Mouse (Mus musculus) forebrain, embryonic 12.5 days (tissue): ENCODE results near the gene Rgl2. TPM values are rescaled to one million over a fixed set of nuclear protein-coding genes. Genes with fewer than 3 reads are reported as not detected.
"Not testable (repeated sequence)": the region's sequence is repeated elsewhere in the genome, so short reads cannot be mapped to it uniquely, and the experiment has no call there.

Experiments used
- ATAC-seq: fragments of 200-750 bp; cut with Nextera tagmentation; 2 replicates; pipeline ENCODE4 v1.8.0; 2017; ENCODE audit warnings: moderate TSS enrichment; ENCODE audit not compliant: low FRiP score
- H3K27ac ChIP-seq: fragments of 300-500 bp; sonication (generic); 2 replicates; pipeline ENCODE4 v1.5.1; 2016; ENCODE audit warnings: mild to moderate bottlenecking
- H3K27me3 ChIP-seq: fragments of 300-500 bp; sonication (generic); 2 replicates; pipeline ENCODE4 v1.6.1; 2016; ENCODE audit warnings: mild to moderate bottlenecking
- H3K36me3 ChIP-seq: fragments of 300-500 bp; sonication (generic); replicated peaks from 2 replicates; pipeline ENCODE4 v1.6.1; 2016; ENCODE audit warnings: mild to moderate bottlenecking
- H3K4me1 ChIP-seq: fragments of 300-500 bp; sonication (generic); 2 replicates; pipeline ENCODE4 v1.6.1; 2016
- H3K4me2 ChIP-seq: fragments of 300-500 bp; sonication (generic); 2 replicates; pipeline ENCODE4 v1.6.1; 2016; ENCODE audit warnings: mild to moderate bottlenecking, moderate library complexity
- H3K4me3 ChIP-seq: fragments of 300-500 bp; sonication (generic); replicated peaks from 2 replicates; pipeline ENCODE4 v1.5.1; 2016; ENCODE audit warnings: mild to moderate bottlenecking
- H3K9ac ChIP-seq: fragments of 300-500 bp; sonication (generic); 2 replicates; pipeline ENCODE4 v1.6.1; 2016; ENCODE audit warnings: mild to moderate bottlenecking
- H3K9me3 ChIP-seq: fragments of 300-500 bp; sonication (generic); 2 replicates; pipeline ENCODE4 v1.6.1; 2016
- WGBS: fragments of 180-500 bp; shearing (Covaris S2); methylation state at CpG from one replicate; pipeline ENCODE4 v1.1.7; 2016; 5-methylcytosine and 5-hydroxymethylcytosine counted together
- polyA plus RNA-seq: library from polyadenylated mRNA; unstranded; fragments of >200 nt; fragmentation: Nextera tagmentation; extraction: Ambion mirVana; gene quantifications from 2 replicates; pipeline ENCODE4 v1.2.1, GENCODE M21; 2016

The Rgl2 gene
- polyA plus RNA-seq, 1 experiment from 2014 or later: 55.9 TPM

DNA sequence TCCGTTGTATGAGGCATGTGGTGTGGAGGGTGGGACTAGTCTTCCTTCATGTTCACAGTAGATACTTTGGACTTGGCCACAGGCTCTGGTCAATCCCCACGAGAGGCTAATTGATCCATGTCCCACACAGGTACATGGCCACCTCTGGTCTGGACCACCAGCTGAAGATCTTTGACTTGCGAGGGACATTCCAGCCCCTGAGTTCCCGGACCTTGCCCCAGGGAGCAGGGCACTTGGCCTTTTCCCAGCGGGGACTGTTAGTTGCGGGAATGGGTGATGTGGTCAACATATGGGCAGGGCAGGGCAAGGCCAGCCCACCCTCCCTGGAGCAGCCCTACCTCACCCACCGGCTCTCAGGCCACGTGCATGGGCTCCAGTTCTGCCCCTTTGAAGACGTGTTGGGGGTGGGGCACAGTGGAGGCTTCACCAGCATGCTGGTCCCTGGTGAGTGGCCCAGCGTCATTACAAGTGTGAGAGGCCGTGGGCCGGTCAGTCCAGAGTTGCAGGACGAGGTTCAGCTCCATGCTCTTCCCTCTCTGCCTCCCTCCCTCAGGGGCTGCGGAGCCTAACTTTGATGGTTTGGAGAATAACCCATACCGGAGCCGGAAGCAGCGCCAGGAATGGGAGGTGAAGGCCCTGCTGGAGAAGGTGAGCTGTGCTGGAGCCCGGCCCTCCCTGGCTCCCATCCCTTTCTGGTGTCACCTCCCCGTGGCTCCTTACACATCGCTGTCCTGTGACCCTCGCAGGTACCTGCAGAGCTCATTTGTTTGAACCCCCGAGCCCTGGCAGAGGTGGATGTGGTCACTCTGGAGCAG, 19.0 kb downstream of the Rgl2 start:
- Histone ChIP-seq H3K4me2 (no peak overlapping the region), H3K9ac (no peak overlapping the region), H3K36me3 (peaks cover 77% of the 10 kb centered on the region), H3K27ac (no peak overlapping the region), H3K9me3 (no peaks in the 10 kb centered on the region), H3K27me3 (no peaks in the 10 kb centered on the region), H3K4me1 (peaks cover 44% of the 10 kb centered on the region), H3K4me3 (no peak overlapping the region)
- 91% methylated on average over 22 of the region's 22 CpGs for WGBS
- no peak for ATAC-seq

DNA sequence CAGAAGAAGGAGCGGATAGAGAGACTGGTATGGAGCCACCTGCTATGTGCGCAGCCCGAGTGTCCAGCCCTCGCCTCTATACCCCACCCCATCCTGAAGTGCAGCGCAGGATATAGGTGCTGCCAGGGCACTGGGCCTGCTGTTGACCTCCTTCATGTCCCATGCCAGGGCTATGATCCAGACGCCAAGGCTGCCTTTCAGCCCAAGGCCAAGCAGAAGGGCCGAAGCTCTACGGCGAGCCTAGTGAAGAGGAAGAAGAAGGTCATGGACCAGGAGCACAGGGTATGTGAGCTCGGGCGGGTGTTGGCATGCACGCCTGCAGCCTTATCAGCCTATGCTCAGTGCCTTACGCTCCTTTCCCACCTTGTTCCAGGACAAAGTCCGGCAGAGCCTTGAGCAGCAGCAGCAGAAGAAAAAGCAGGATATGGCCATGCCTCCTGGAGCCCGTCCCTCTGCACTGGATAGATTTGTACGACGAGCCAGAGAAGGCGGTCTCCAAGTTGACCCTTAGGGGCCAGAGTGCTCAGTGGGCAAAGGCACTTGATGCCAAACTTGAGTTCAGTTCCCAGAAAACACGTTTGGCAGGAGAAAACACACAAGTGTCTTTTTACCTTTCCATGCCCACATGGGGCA, 19.7 kb downstream of the Rgl2 start:
- Histone ChIP-seq H3K4me1 (peaks cover 51% of the 10 kb centered on the region), H3K4me3 (no peak overlapping the region), H3K9ac (no peak overlapping the region), H3K4me2 (no peak overlapping the region), H3K9me3 (no peaks in the 10 kb centered on the region), H3K36me3 (peaks cover 77% of the 10 kb centered on the region), H3K27me3 (no peaks in the 10 kb centered on the region), H3K27ac (no peak overlapping the region)
- ATAC-seq: no peak
- 90% methylated on average over 19 of the region's 19 CpGs for WGBS

DNA sequence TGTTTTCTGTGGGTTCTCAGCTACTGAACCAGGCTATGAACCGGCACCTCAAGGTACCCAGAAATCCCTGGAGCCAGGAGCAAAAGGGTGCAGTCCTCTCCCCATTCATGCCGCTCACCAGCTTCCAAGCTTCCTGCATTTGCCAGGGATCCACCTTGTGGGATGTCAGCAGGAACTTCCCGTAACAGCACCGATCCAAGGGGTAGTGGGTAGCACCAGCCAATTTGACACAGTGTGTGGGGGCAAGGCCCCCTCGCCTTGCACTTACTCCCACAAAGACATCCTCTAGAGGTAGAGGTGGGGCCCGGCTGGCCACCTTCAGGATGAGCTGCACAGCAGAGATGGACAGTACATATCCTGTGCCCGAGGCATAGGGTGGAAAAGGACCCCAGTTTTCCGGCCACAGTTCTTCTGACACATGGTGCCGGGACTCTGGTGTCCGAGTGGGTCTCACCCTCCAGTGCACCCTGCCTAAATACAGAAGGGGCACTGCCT, 20.8 kb downstream of the Rgl2 start:
- Histone ChIP-seq H3K4me2 (peak overlapping the region; percentile 77), H3K27ac (peak overlapping the region; percentile 8; the same call in 1 of the 2 replicates)

DNA sequence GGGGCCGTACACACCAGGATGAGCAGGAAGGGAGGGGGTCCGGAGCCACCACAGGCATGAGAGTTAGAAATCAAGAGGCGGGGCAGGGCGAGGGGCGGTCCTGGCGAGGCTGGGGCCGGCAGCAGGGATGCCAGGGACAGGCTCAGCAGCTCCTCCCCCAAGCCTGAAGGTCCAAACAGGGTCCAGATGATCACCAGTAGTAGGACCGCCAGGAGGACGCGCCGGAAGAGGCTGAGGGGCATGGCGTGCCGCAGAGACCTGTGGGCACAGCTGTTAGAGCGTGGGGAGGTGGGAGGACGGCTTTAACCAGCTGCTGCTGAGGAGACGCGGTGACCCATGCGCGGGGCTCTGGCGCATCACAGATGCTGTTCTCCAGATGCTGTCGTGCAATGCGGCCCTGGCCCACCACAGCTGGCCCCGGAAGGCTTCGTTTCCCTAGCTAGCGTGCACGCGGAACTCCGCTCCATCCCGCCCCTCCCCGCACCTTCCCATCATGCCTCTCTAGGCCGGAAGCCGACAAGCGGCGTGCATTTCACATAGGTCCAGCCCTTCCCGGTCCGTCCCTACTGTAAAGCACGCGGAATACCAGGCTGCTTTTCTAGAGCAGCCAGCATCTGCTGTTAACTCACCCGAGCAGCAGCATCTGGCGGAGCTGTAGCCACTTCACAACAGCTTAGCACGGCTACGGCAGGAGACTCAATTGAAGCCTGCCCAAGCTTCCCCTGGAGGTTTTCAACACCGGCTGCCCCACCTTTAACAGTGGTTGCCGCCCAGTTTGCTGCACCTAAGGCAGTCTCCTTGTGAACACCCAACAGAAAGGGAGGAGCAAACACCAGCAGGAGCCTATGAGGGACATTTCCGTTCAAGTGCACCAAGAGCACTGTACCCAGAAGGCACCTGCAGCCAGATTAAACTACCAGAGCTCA, 21.9 kb downstream of the Rgl2 start, which contains the start of gene B3galt4:
B3galt4 (minus strand) TSS at position 468 of the 926 bp plus-strand sequence.
- 1% methylated on average over 45 of the region's 45 CpGs for WGBS

More for the DNA sequence above, 20.8 kb downstream of the Rgl2 start:
- H3K9ac ChIP-seq: peak overlapping the region; percentile 68
- H3K27me3 ChIP-seq: no peaks in the 10 kb centered on the region
- H3K4me1 ChIP-seq: peaks cover 60% of the 10 kb centered on the region
- no peak for ATAC-seq
- peak overlapping the region; percentile 48 for H3K4me3 ChIP-seq
- 76% methylated on average over 10 of the region's 10 CpGs for WGBS
- H3K9me3 ChIP-seq: no peaks in the 10 kb centered on the region
- H3K36me3 ChIP-seq: peaks cover 68% of the 10 kb centered on the region

DNA sequence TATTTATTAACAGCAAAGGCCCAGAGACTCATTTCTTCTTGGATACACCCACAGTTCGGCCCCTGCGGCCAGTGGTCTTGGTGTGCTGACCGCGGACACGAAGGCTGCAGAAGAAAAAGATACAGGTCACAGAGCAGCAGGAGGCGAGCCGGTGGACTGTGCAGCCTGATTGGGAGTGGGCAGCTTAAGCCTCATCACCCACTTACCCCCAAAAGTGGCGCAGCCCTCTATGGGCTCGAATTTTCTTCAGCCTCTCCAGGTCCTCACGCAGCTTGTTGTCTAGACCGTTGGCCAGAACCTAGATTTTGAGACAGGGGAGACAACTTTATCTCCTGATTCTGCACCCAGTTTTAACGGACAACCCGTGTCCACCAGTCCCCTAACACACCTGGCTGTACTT, 22.7 kb downstream of the Rgl2 start:
- ATAC-seq, H3K27me3 ChIP-seq, H3K9me3 ChIP-seq: not testable (repeated sequence)
- peak overlapping the region; percentile 68 for H3K9ac ChIP-seq
- peak overlapping the region; percentile 77 for H3K4me2 ChIP-seq
- peak overlapping the region; percentile 87; the same call in 1 of the 2 replicates for H3K27ac ChIP-seq
- H3K4me1 ChIP-seq: peaks cover 66% of the 10 kb centered on the region
- WGBS: 77% methylated on average over 13 of the region's 13 CpGs
- peak overlapping the region; percentile 48; the same call in 1 of the 2 replicates for H3K4me3 ChIP-seq
- H3K36me3 ChIP-seq: peaks cover 58% of the 10 kb centered on the region

More for the DNA sequence above, 21.9 kb downstream of the Rgl2 start, which contains the start of gene B3galt4:
- peak within 1 kb of the TSS; percentile 48 for H3K4me3 ChIP-seq
- peak within 1 kb of the TSS; percentile 68 for H3K9ac ChIP-seq
- H3K27me3 ChIP-seq: no peaks in the 10 kb centered on the region
- H3K27ac ChIP-seq: peak within 1 kb of the TSS; percentile 87
- peak; percentile 73 for ATAC-seq
- H3K9me3 ChIP-seq: no peaks in the 10 kb centered on the region
- H3K4me2 ChIP-seq: peak within 1 kb of the TSS; percentile 77
- H3K4me1 ChIP-seq: peaks cover 60% of the 10 kb centered on the region
- peaks cover 63% of the 10 kb centered on the region for H3K36me3 ChIP-seq

DNA sequence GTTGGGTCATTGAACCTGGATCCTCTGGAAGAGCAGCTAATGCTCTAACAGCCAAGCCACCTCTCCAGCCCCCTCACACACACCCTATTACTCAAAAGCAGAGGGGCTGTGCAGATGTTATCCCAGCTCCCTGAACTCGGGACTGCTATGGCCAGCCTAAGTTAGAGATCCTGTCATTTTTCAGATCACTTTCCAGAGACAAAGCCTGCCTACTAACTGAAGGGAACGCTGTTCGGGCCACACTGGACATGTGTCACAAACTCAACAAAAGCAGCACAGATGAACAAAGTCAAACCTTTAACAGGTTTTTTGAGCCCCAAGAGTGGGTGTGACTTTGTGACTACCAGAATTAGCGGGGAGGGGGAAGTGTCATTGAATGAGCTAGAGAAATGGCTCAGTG, 23.5 kb downstream of the Rgl2 start:
- WGBS: 84% methylated on average over 4 of the region's 4 CpGs
- Histone ChIP-seq H3K9me3 (no peaks in the 10 kb centered on the region), H3K4me1 (peaks cover 66% of the 10 kb centered on the region), H3K27ac (0 out of 2 replicates have a peak overlapping the region, but pooled peaks have one; percentile 26), H3K36me3 (peaks cover 54% of the 10 kb centered on the region), H3K4me3 (peak overlapping the region; percentile 11; the same call in 1 of the 2 replicates), H3K9ac (peak overlapping the region; percentile 33), H3K4me2 (0 out of 2 replicates have a peak overlapping the region, but pooled peaks have one; percentile 98), H3K27me3 (no peaks in the 10 kb centered on the region)
- ATAC-seq: no peak

DNA sequence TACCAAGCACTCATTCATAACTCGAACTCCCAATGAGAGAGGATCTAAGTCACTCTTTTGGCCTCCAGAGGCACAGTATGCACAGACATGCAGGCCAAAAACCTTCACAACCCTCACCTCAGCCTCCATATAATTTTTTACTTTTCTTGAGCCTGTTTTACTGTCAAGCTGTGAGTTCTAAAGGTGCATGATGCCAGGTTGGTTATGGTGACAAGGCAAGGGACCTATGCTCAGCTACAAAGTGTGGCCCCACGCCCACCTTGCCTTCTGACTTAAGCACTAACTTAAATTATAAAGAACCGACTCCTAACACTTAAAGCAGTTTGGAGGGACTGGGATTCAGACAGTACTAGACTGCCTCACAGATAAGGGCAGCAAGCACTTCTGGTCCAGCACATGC, 24.0 kb downstream of the Rgl2 start:
- peaks cover 54% of the 10 kb centered on the region for H3K36me3 ChIP-seq
- no peaks in the 10 kb centered on the region for H3K9me3 ChIP-seq
- H3K4me3 ChIP-seq: peak overlapping the region; percentile 11; the same call in 1 of the 2 replicates
- H3K27me3 ChIP-seq: no peaks in the 10 kb centered on the region
- peak overlapping the region; percentile 33; the same call in 1 of the 2 replicates for H3K9ac ChIP-seq
- peak overlapping the region; percentile 98; the same call in 1 of the 2 replicates for H3K4me2 ChIP-seq
- H3K4me1 ChIP-seq: peaks cover 66% of the 10 kb centered on the region
- H3K27ac ChIP-seq: 0 out of 2 replicates have a peak overlapping the region, but pooled peaks have one; percentile 26
- no peak for ATAC-seq
- WGBS: 87% methylated on average over 3 of the region's 3 CpGs

DNA sequence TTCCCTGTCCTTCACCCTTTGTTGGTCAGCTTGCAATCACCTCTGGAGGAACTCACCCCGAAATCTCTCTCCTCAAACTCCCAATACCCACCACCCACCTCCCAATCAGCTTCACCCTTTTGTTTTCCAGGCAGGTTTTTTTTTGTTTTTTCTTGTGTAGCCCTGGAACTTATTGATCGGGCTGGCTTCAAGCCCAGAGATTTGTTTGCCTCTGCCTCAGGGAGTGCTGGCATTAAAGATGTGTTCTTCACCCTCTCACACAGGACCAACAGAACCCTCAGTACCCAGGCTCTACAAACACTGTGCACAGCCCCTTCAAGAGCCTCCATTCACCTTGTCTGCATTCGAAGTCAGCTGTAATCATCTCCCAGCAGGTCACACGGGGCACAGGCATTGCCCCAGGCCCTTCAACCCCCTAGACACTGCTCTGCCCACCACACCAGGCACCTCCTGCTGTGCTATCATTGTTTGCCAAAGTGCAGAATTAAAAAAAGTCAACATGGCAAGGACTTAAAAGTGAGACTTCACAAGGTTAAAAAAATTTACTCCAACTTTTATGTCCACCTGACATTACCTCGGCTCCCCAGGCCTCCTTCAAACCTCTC, 24.7 kb downstream of the Rgl2 start:
- Histone ChIP-seq H3K4me3 (peak overlapping the region; percentile 65), H3K27ac (peak overlapping the region; percentile 89), H3K27me3 (no peaks in the 10 kb centered on the region), H3K4me2 (peak overlapping the region; percentile 98), H3K9me3 (no peaks in the 10 kb centered on the region), H3K4me1 (peaks cover 64% of the 10 kb centered on the region), H3K36me3 (peaks cover 54% of the 10 kb centered on the region), H3K9ac (peak overlapping the region; percentile 84)
- no peak for ATAC-seq
- 39% methylated on average over 5 of the region's 5 CpGs for WGBS

DNA sequence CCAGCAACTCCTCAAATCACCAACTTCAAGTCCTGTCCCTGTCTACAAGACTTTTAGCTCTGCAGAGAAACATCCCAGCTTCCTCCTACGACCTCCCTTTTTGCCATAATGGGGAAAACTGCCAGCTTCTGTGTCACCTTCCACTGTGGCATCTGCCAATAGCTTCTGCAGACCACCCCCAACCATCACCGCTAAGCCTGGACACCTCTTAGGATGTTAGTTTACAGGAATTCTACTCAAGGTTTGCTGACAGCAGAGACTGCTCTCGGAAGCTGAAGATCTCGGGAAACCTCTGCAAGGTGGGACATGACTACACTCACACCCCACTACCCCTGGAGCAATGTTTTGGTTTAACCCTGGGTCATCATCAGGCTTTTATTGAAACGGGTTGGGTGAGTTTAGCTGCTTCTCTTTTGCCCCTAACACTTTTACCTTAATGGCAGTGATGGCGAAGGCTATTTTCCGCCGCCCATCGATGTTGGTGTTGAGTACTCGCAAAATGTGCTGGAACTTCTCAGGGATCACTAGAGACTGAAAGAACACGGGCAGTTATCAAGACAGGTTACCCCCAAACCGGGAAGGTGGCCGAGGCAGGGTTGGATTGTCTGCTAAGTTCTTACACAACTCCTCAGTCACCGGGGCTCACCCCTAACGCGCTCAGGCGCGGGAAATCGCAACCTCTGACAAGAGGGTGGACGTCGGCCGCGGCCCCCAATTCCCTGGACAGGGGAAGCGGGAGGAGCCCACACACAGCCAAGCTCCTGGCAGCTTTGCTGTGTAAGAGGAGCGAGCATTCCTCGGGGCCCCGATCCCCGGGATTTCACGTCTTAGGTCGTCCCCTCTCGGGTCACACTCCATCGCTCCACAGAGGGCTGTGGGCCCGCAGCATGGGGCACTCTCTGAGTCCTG, 25.6 kb downstream of the Rgl2 start:
- peak overlapping the region; percentile 65 for H3K4me3 ChIP-seq
- peaks cover 54% of the 10 kb centered on the region for H3K36me3 ChIP-seq
- H3K27me3 ChIP-seq: no peaks in the 10 kb centered on the region
- 1% methylated on average over 33 of the region's 33 CpGs for WGBS
- H3K4me2 ChIP-seq: peak overlapping the region; percentile 98
- peaks cover 56% of the 10 kb centered on the region for H3K4me1 ChIP-seq
- ATAC-seq: no peak; the same call in 1 of the 2 replicates
- H3K9me3 ChIP-seq: no peaks in the 10 kb centered on the region
- peak overlapping the region; percentile 89 for H3K27ac ChIP-seq
- peak overlapping the region; percentile 84 for H3K9ac ChIP-seq

DNA sequence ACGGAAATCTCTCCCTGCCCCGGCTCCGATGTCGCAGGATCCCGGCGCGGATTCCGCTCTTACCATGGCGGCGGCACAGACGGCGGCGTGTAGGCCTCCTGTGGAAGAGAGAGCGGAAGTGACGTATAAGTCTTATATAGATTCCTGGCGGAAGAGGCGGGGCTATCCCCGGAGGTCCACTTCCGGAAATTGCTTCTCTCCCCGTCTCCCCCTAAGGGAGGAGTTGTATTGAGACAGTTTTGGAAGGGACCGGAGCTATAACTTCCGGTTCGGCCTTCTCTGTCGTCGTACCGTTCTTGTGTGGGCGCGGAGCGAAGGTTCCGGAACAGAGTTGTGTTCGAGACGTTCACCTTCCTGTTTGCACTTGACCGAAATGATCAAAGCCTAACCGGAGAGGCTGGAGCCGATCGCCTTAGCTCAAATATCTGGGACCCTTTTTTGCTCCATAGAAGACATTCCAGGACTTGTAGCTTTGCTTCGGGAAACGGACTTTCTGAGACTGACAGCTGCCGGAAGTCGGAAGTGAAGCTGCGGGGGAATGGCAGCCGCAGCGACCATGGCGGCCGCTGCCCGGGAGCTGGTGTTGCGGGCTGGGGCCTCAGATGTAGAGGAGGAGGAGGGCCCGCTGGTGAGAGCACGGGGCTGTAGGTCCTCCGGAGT, 26.3 kb downstream of the Rgl2 start, which contains the start of the genes Vps52 and Rps18:
Vps52 (plus strand) TSS at position 258 of the 660 bp plus-strand sequence.
Rps18 (minus strand) TSS at position 447 of the 660 bp plus-strand sequence.
- H3K4me3 ChIP-seq: peak within 1 kb of the TSS; percentile 65
- H3K27me3 ChIP-seq: no peaks in the 10 kb centered on the region
- peak within 1 kb of the TSS; percentile 89 for H3K27ac ChIP-seq
- H3K4me1 ChIP-seq: peaks cover 48% of the 10 kb centered on the region
- peak within 1 kb of the TSS; percentile 98 for H3K4me2 ChIP-seq
- H3K9ac ChIP-seq: peak within 1 kb of the TSS; percentile 84
- peak; percentile 90 for ATAC-seq
- H3K36me3 ChIP-seq: peaks cover 56% of the 10 kb centered on the region
- no peaks in the 10 kb centered on the region for H3K9me3 ChIP-seq
- WGBS: under 1% methylated on average over 50 of the region's 50 CpGs
